Mouse (Mus musculus) B cell, adult 67 days (primary cell): ENCODE measurements around the gene Fam76a. TPM values are rescaled to one million over a fixed set of nuclear protein-coding genes. Genes with fewer than 3 reads are reported as not detected.

Experiments
- total RNA-seq, 2 experiments: library from RNA; stranded (reverse); gene quantifications; 4 replicates each; pipeline ENCODE4 v1.2.4; 2023

Fam76a gene
- total RNA-seq = 10 to 100 TPM; 30.0 to 31.8 TPM

DNA sequence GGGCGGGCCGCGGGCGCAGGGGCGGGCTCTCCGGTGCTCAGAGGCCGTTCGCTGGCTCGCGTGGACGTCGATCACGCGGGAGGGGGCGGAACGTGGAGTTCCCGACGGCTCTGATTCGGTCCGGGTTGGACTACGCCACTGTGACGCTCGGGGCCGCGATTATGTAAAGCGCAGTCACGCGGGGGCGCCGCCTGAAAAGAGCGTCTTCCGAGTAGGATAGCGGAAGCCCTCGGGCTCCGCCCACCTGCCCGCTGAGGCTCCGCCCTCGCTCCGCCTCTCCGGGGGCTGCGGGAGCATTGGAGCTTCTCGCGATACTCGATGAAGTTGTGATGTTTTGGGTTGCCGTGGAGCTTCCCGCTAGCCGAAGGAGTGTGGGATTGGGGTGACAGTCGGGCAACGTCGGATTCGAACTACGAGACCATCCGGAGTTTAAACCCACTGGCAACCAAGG, at the start of gene Fam76a:
Gene Fam76a (minus strand): TSS at position 1 of the 451 bp plus-strand sequence.

DNA sequence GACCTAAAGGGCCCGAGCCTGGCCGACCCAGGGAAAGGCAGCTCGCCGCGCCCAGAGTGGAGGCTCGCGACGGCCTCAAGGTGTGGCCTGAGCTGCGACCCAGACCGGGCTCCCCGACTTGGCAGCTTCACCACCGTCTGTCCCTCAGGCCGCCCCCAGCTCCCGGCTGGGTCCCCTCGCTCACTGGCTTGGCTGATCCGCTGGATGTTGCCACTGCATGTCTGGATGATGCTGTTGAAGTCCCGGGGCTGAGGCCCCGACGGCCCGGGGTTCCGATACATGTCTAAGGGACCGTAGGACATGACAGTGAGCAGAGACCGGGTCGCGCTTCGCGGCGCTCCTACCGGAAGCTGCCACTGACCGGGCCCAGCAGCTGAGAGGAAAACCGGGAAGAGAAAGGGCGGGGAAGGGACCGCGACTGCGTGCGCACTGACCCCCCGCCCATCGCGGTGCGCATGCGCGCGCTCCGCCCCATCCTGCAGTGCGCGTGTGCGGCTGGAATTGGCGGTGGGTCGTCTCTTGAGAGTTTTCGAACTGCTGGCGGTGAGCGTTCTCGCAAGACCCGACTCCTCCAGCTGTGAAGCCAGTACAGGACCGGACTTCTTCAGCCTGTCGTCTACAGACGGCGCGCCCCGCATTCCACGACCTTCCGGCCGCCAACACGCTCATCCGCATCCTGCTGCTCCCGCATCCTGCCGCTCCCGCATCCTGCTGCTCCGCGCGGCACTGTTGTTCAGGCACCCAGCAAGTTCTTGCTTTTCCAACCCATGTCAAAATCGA, 38.1 kb downstream of the Fam76a start, which contains the start of gene Stx12:
Gene Stx12 (minus strand): TSS at position 446 of the 780 bp plus-strand sequence.

Other genes starting within 250 kb of the Fam76a start
- gene Xkr8, start 190.0 kb downstream of the Fam76a start, total RNA-seq = 1 to 10 TPM; 2.6 to 4.2 TPM
- under 1 TPM in 1 of 2 experiments, not detected in 1; 0.26 TPM for gene Smpdl3b, start 165.3 kb downstream of the Fam76a start, total RNA-seq
- 10 to 100 TPM; 42.3 to 44.5 TPM for gene Rpa2, start 154.2 kb downstream of the Fam76a start, total RNA-seq
- 100 to 1,000 TPM; 154 to 165 TPM for gene Themis2, start 126.2 kb downstream of the Fam76a start, total RNA-seq
- gene Ppp1r8, start 79.4 kb downstream of the Fam76a start, total RNA-seq = 10 to 100 TPM; 42.5 to 48.2 TPM
- gene Stx12, start 38.0 kb downstream of the Fam76a start, total RNA-seq = 10 to 100 TPM; 22.4 to 24.0 TPM
- 10 to 100 TPM; 27.0 to 36.4 TPM for gene Fgr, start 51.5 kb upstream of the Fam76a start, total RNA-seq
- gene Ahdc1, start 88.7 kb upstream of the Fam76a start, total RNA-seq = 10 to 100 TPM; 70.2 to 85.7 TPM
- gene Wasf2, start 207.9 kb upstream of the Fam76a start, total RNA-seq = 100 to 1,000 TPM; 282 to 316 TPM